Mouse (Mus musculus) stomach, postnatal 0 days (tissue): ENCODE results near the gene Hells. TPM values are rescaled to one million over a fixed set of nuclear protein-coding genes. Genes with fewer than 3 reads are reported as not detected.

ENCODE experiments used
- ATAC-seq: fragments of 200-750 bp; cut with Nextera tagmentation; 2 replicates; pipeline ENCODE4 v1.8.0; 2017; ENCODE audit not compliant: low FRiP score, low TSS enrichment
- DNase-seq: peaks from one replicate; pipeline ENCODE4 v3.0.0-alpha.2; 2016; ENCODE audit warnings: low spot score
- H3K27ac ChIP-seq: fragments of 300-500 bp; sonication (generic); replicated peaks from 2 replicates; pipeline ENCODE4 v1.5.1; 2014; ENCODE audit warnings: mild to moderate bottlenecking, control low read depth
- H3K27me3 ChIP-seq: fragments of 300-500 bp; sonication (generic); 2 replicates; pipeline ENCODE4 v1.6.1; 2014; ENCODE audit warnings: low read length; ENCODE audit not compliant: control insufficient read depth, insufficient read depth
- H3K36me3 ChIP-seq: fragments of 300-500 bp; sonication (generic); 2 replicates; pipeline ENCODE4 v1.6.1; 2014; ENCODE audit warnings: low read length, mixed read lengths; ENCODE audit not compliant: control insufficient read depth, insufficient read depth
- H3K4me1 ChIP-seq: fragments of 300-500 bp; sonication (generic); replicated peaks from 2 replicates; pipeline ENCODE4 v1.6.1; 2014; ENCODE audit warnings: antibody characterized with exemption; ENCODE audit not compliant: control insufficient read depth, insufficient read depth
- H3K4me2 ChIP-seq: fragments of 300-500 bp; sonication (generic); replicated peaks from 2 replicates; pipeline ENCODE4 v1.6.1; 2014; ENCODE audit warnings: low read depth, mild to moderate bottlenecking, control low read depth, moderate library complexity
- H3K4me3 ChIP-seq: fragments of 300-500 bp; sonication (generic); 2 replicates; pipeline ENCODE4 v1.5.1; 2014; ENCODE audit warnings: low read depth, low read length, control low read depth
- H3K9ac ChIP-seq: fragments of 300-500 bp; sonication (generic); 2 replicates; pipeline ENCODE4 v1.6.1; 2014; ENCODE audit warnings: mild to moderate bottlenecking, low read length, control low read depth, mixed read lengths
- H3K9me3 ChIP-seq: fragments of 300-500 bp; sonication (generic); 2 replicates; pipeline ENCODE4 v1.6.1; 2016; ENCODE audit warnings: low read length; ENCODE audit not compliant: control insufficient read depth
- CTCF ChIP-seq: IDR thresholded peaks from 2 replicates; pipeline ENCODE4 v1.5.1; 2016; ENCODE audit warnings: antibody characterized with exemption, low read depth, mild to moderate bottlenecking, moderate library complexity
- EP300 ChIP-seq: optimal IDR thresholded peaks from 2 replicates; pipeline ENCODE3; 2016; ENCODE audit warnings: antibody characterized with exemption
- WGBS: fragments of 180-500 bp; shearing (Covaris S2); extraction: QIAGEN DNeasy Blood & Tissue Kit; methylation state at CpG from one replicate; pipeline ENCODE4 v1.1.7; 2014; 5-methylcytosine and 5-hydroxymethylcytosine counted together
- microRNA-seq: library from miRNA; unstranded; fragments of <30 nt; microRNA quantifications from one replicate; pipeline ENCODE4, GENCODE M21; 2016
- polyA plus RNA-seq: library from polyadenylated mRNA; unstranded; fragments of >200 nt; fragmentation: Nextera tagmentation; extraction: Ambion mirVana; gene quantifications from 2 replicates; pipeline ENCODE4 v1.2.1, GENCODE M21; 2015

The Hells gene
- polyA plus RNA-seq, 1 experiment from 2014 or later, result 14.3 TPM

DNA sequence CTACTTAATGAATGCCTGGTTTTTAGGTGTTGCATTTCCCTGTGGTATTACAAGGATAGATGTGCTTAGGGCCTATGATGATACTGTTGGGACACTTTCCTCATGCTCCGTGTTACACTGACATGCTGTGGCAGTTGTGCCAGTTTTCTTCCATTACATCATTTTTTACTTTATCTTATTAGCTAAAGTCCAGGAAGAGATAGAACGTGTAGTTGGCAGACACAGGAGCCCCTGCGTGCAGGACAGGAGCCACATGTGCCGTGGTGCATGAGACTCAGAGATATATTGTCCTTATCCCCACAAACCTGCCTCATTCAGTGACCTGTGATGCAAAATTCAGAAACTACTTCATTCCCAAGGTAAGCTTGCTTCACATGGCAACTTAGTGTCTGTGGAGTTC is 67.5 kb downstream of the Hells start:
- no peaks in the 10 kb centered on the region for H3K36me3 ChIP-seq
- H3K27me3 ChIP-seq, result no peaks in the 10 kb centered on the region
- no peak overlapping the region for H3K9ac ChIP-seq
- ATAC-seq, result peak; percentile 54; the same call in 1 of the 2 replicates
- no peak overlapping the region for H3K4me2 ChIP-seq
- no peak overlapping the region for H3K27ac ChIP-seq
- TF ChIP-seq EP300, result no peak
- no peak for TF ChIP-seq CTCF
- WGBS, result 70% methylated on average over 4 of the region's 4 CpGs
- H3K4me3 ChIP-seq, result no peak overlapping the region
- no peaks in the 10 kb centered on the region for H3K9me3 ChIP-seq
- no peak for DNase-seq
- H3K4me1 ChIP-seq, result no peaks in the 10 kb centered on the region

DNA sequence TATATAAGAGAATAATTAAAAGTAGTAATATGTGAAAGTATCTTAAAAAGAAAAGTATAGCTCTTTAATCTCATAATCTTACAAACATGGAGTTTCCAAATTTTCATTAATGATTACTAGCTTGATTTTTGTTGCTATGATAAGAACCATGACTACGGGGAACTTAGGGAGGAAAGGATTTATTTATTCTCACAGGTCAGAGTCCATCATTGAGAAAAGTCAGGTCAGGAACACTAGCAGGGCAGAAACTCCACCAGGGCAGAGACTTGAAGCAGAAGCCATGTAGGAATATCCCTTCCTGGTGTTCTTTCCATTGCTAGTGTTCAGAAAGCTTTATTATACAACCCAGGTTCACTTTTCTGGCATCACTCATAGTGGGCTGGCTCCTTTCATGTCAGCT is 68.0 kb downstream of the Hells start:
- ATAC-seq (peak; percentile 86), DNase-seq (peak; percentile 36)
- Histone ChIP-seq H3K36me3 (no peaks in the 10 kb centered on the region), H3K9me3 (no peaks in the 10 kb centered on the region), H3K9ac (no peak overlapping the region), H3K4me2 (no peak overlapping the region), H3K4me1 (no peaks in the 10 kb centered on the region), H3K4me3 (no peak overlapping the region), H3K27ac (0 out of 2 replicates have a peak overlapping the region, but pooled peaks have one; percentile 25), H3K27me3 (no peaks in the 10 kb centered on the region)
- 55% methylated on average over 1 of the region's 1 CpGs for WGBS
- TF ChIP-seq CTCF (no peak), EP300 (no peak)

DNA sequence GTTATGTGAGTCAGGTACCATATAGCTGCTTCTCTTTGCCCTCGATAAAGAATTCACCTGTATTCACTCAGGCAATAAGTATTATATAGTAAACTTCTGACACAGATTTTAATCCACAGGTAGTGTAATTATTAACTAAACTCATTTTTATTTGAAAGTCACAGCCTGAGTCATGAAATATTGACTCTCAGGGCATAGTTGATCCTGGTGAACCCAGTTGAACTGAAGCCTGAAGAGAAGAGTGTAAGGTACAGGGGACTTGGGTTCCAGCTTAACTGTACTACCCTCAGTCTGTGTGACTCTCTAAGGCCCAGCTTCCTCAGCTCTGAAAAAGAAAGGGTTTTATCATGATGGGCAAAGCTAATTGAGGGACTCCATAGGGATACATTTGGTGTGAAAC is 74.4 kb downstream of the Hells start:
- Histone ChIP-seq H3K27ac (no peak overlapping the region), H3K9ac (no peak overlapping the region), H3K9me3 (no peaks in the 10 kb centered on the region), H3K36me3 (no peaks in the 10 kb centered on the region), H3K4me1 (no peaks in the 10 kb centered on the region), H3K4me2 (no peak overlapping the region), H3K4me3 (no peak overlapping the region), H3K27me3 (no peaks in the 10 kb centered on the region)
- DNase-seq (no peak), ATAC-seq (peak; percentile 91)
- WGBS, result 68% methylated on average over 1 of the region's 1 CpGs
- TF ChIP-seq EP300 (no peak), CTCF (no peak)

DNA sequence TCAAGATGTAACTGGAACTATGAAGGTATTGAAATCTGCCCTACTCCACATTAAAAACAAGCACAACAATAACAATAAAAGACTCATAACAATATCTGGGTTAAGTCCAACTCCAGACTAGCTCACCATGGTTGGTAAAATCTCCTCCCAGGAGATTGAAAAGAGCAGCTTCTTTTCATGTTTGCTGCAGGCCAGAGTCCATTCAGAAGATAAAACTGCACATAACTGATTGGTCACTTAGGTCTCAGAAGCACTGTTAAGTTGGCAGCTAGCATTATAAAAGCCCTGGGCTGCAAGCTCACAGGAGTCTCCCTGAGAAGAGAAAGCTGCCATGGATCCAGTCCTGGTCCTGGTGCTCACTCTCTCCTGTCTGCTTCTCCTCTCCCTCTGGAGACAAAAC is 76.0 kb downstream of the Hells start, which contains the start of gene Cyp2c55:
Gene Cyp2c55, plus strand, starts transcription at position 305 of the 400 bp plus-strand sequence.
- H3K4me1 ChIP-seq, result no peaks in the 10 kb centered on the region
- no peak for TF ChIP-seq EP300
- no peak for TF ChIP-seq CTCF
- no peaks in the 10 kb centered on the region for H3K36me3 ChIP-seq

More for the DNA sequence above, 76.0 kb downstream of the Hells start, which contains the start of gene Cyp2c55:
- Histone ChIP-seq H3K27ac (no peak within 1 kb of the TSS), H3K4me2 (no peak within 1 kb of the TSS), H3K4me3 (no peak within 1 kb of the TSS), H3K27me3 (no peaks in the 10 kb centered on the region), H3K9ac (no peak within 1 kb of the TSS), H3K9me3 (no peaks in the 10 kb centered on the region)
- no peak for DNase-seq
- no peak for ATAC-seq

Small RNA genes lying within 50 kb of the gene (microRNA-seq; reads per million reads assigned to microRNA genes)
- not detected for gene Gm23800

Other genes with a start within 250 kb of the Hells start
- gene Noc3l, start 111.7 kb upstream of the Hells start, polyA plus RNA-seq, result 2.6 and 2.9 TPM in 2 replicates
- 1.4 and 1.6 TPM in 2 replicates for gene Tbc1d12, start 94.3 kb upstream of the Hells start, polyA plus RNA-seq
- gene Cyp2c55, start 76.1 kb downstream of the Hells start, polyA plus RNA-seq, result 55.0 and 59.3 TPM in 2 replicates
- 123 TPM in 2 replicates for gene Cyp2c65, start 130.1 kb downstream of the Hells start, polyA plus RNA-seq
- gene Cyp2c66, start 183.0 kb downstream of the Hells start, polyA plus RNA-seq, result 5.9 and 6.1 TPM in 2 replicates